Mouse (Mus musculus) hindbrain, embryonic 15.5 days (tissue): Measurements from ENCODE around the gene Zxdc. TPM values are rescaled to one million over a fixed set of nuclear protein-coding genes. Genes with fewer than 3 reads are reported as not detected.

Experiments used
- ATAC-seq: fragments of 200-750 bp; cut with Nextera tagmentation; 2 replicates; pipeline ENCODE4 v1.8.0; 2017; ENCODE audit warnings: low read depth, moderate number of reproducible peaks, moderate TSS enrichment; ENCODE audit not compliant: low FRiP score
- H3K27ac ChIP-seq: fragments of 300-500 bp; sonication (generic); replicated peaks from 2 replicates; pipeline ENCODE4 v1.5.1; 2015; ENCODE audit warnings: mild to moderate bottlenecking, inconsistent platforms
- H3K27me3 ChIP-seq: fragments of 300-500 bp; sonication (generic); 2 replicates; pipeline ENCODE4 v1.6.1; 2015; ENCODE audit warnings: control low read depth, inconsistent platforms
- H3K36me3 ChIP-seq: fragments of 300-500 bp; sonication (generic); 2 replicates; pipeline ENCODE4 v1.6.1; 2015; ENCODE audit warnings: control low read depth, inconsistent platforms
- H3K4me1 ChIP-seq: fragments of 300-500 bp; sonication (generic); replicated peaks from 2 replicates; pipeline ENCODE4 v1.6.1; 2015; ENCODE audit warnings: control low read depth, inconsistent platforms
- H3K4me2 ChIP-seq: fragments of 300-500 bp; sonication (generic); 2 replicates; pipeline ENCODE4 v1.6.1; 2015; ENCODE audit warnings: moderate library complexity, mild to moderate bottlenecking, inconsistent platforms
- H3K4me3 ChIP-seq: fragments of 300-500 bp; sonication (generic); 2 replicates; pipeline ENCODE4 v1.5.1; 2015; ENCODE audit warnings: mild to moderate bottlenecking, inconsistent platforms
- H3K9ac ChIP-seq: fragments of 300-500 bp; sonication (generic); 2 replicates; pipeline ENCODE4 v1.6.1; 2015; ENCODE audit warnings: inconsistent platforms
- H3K9me3 ChIP-seq: fragments of 300-500 bp; sonication (generic); 2 replicates; pipeline ENCODE4 v1.6.1; 2016; ENCODE audit warnings: control low read depth, inconsistent platforms
- WGBS: fragments of 180-500 bp; shearing (Covaris S2); methylation state at CpG from one replicate; pipeline ENCODE4 v1.1.7; 2015; 5-methylcytosine and 5-hydroxymethylcytosine counted together
- polyA plus RNA-seq: library from polyadenylated mRNA; unstranded; fragments of >200 nt; fragmentation: Nextera tagmentation; extraction: Ambion mirVana; gene quantifications from 2 replicates; pipeline ENCODE4 v1.2.1, GENCODE M21; 2015

Zxdc gene
- polyA plus RNA-seq, 1 experiment from 2014 or later: 11.2 TPM

- Histone ChIP-seq H3K9me3 (no peaks in the 10 kb centered on the region), H3K9ac (no peak overlapping the region), H3K4me2 (no peak overlapping the region), H3K4me3 (no peak overlapping the region), H3K27me3 (no peaks in the 10 kb centered on the region), H3K27ac (no peak overlapping the region), H3K36me3 (no peaks in the 10 kb centered on the region), H3K4me1 (no peaks in the 10 kb centered on the region)
- WGBS: 76% methylated on average over 3 of the region's 3 CpGs
- peak; percentile 55 for ATAC-seq
Observed at GRCm38 (mm10) chr6:90434687-90435086, 65.4 kb downstream of the Zxdc start.

- WGBS: 23% methylated on average over 11 of the region's 11 CpGs
- no peaks in the 10 kb centered on the region for H3K27me3 ChIP-seq
- H3K4me1 ChIP-seq: no peaks in the 10 kb centered on the region
- H3K4me3 ChIP-seq: no peak overlapping the region
- no peaks in the 10 kb centered on the region for H3K9me3 ChIP-seq
- no peak overlapping the region for H3K27ac ChIP-seq
- H3K9ac ChIP-seq: no peak overlapping the region
- no peak overlapping the region for H3K4me2 ChIP-seq
- peak; percentile 51; the same call in 1 of the 2 replicates for ATAC-seq
- no peaks in the 10 kb centered on the region for H3K36me3 ChIP-seq
Observed at GRCm38 (mm10) chr6:90435195-90435618, 65.9 kb downstream of the Zxdc start.

- H3K4me2 ChIP-seq: no peak overlapping the region
- H3K9me3 ChIP-seq: no peaks in the 10 kb centered on the region
- H3K4me3 ChIP-seq: no peak overlapping the region
- WGBS: 83% methylated on average over 10 of the region's 10 CpGs
- no peaks in the 10 kb centered on the region for H3K36me3 ChIP-seq
- H3K27me3 ChIP-seq: no peaks in the 10 kb centered on the region
- H3K27ac ChIP-seq: no peak overlapping the region
- no peak for ATAC-seq
- H3K4me1 ChIP-seq: no peaks in the 10 kb centered on the region
- H3K9ac ChIP-seq: no peak overlapping the region
Observed at GRCm38 (mm10) chr6:90436192-90436907, 67.1 kb downstream of the Zxdc start.

GRCm38 (mm10) chr6:90437041-90437440 is 67.7 kb downstream of the Zxdc start:
- Histone ChIP-seq H3K4me2 (no peak overlapping the region), H3K27me3 (no peaks in the 10 kb centered on the region), H3K9me3 (no peaks in the 10 kb centered on the region), H3K4me3 (no peak overlapping the region), H3K27ac (no peak overlapping the region), H3K9ac (no peak overlapping the region), H3K4me1 (no peaks in the 10 kb centered on the region), H3K36me3 (no peaks in the 10 kb centered on the region)
- whole genome bisulfite sequencing: 100% methylated on average over 3 of the region's 3 CpGs
- no peak for ATAC-seq

- ATAC-seq: peak; percentile 87; the same call in 1 of the 2 replicates
- 23% methylated on average over 4 of the region's 4 CpGs for WGBS
- Histone ChIP-seq H3K9me3 (no peaks in the 10 kb centered on the region), H3K4me2 (no peak overlapping the region), H3K9ac (no peak overlapping the region), H3K4me1 (peaks cover 11% of the 10 kb centered on the region), H3K36me3 (no peaks in the 10 kb centered on the region), H3K27ac (peak overlapping the region; percentile 64), H3K4me3 (no peak overlapping the region), H3K27me3 (no peaks in the 10 kb centered on the region)
Observed at GRCm38 (mm10) chr6:90446883-90447282, 77.6 kb downstream of the Zxdc start.

- Histone ChIP-seq H3K4me3 (no peak overlapping the region), H3K9ac (no peak overlapping the region), H3K27ac (no peak overlapping the region), H3K27me3 (no peaks in the 10 kb centered on the region), H3K9me3 (no peaks in the 10 kb centered on the region), H3K36me3 (no peaks in the 10 kb centered on the region), H3K4me2 (no peak overlapping the region), H3K4me1 (peaks cover 11% of the 10 kb centered on the region)
- 43% methylated on average over 7 of the region's 7 CpGs for WGBS
- ATAC-seq: no peak
Observed at GRCm38 (mm10) chr6:90450179-90450578, 80.9 kb downstream of the Zxdc start.

- no peak overlapping the region for H3K27ac ChIP-seq
- peak; percentile 65 for ATAC-seq
- no peak overlapping the region for H3K4me2 ChIP-seq
- no peak overlapping the region for H3K9ac ChIP-seq
- no peaks in the 10 kb centered on the region for H3K36me3 ChIP-seq
- WGBS: 67% methylated on average over 5 of the region's 5 CpGs
- H3K4me1 ChIP-seq: peaks cover 11% of the 10 kb centered on the region
- no peaks in the 10 kb centered on the region for H3K27me3 ChIP-seq
- no peak overlapping the region for H3K4me3 ChIP-seq
- no peaks in the 10 kb centered on the region for H3K9me3 ChIP-seq
Observed at GRCm38 (mm10) chr6:90450697-90451096, 81.4 kb downstream of the Zxdc start.

GRCm38 (mm10) chr6:90451512-90451911 is 82.2 kb downstream of the Zxdc start:
- WGBS: 90% methylated on average over 5 of the region's 5 CpGs
- peaks cover 11% of the 10 kb centered on the region for H3K4me1 ChIP-seq
- ATAC-seq: no peak
- H3K4me3 ChIP-seq: no peak overlapping the region
- no peaks in the 10 kb centered on the region for H3K9me3 ChIP-seq
- H3K36me3 ChIP-seq: no peaks in the 10 kb centered on the region
- H3K27me3 ChIP-seq: no peaks in the 10 kb centered on the region
- no peak overlapping the region for H3K9ac ChIP-seq
- no peak overlapping the region for H3K27ac ChIP-seq
- H3K4me2 ChIP-seq: no peak overlapping the region

- Histone ChIP-seq H3K27ac (no peak overlapping the region), H3K27me3 (no peaks in the 10 kb centered on the region), H3K4me1 (peaks cover 7% of the 10 kb centered on the region; the same call in 1 of the 2 replicates), H3K9ac (no peak overlapping the region), H3K4me2 (no peak overlapping the region), H3K9me3 (no peaks in the 10 kb centered on the region), H3K36me3 (no peaks in the 10 kb centered on the region), H3K4me3 (no peak overlapping the region)
- no peak for ATAC-seq
Observed at GRCm38 (mm10) chr6:90452603-90453002, 83.3 kb downstream of the Zxdc start.

Other genes starting within 250 kb of the Zxdc start
- 0.05 TPM in 2 replicates for gene Vmn1r51, start 246.9 kb upstream of the Zxdc start, polyA plus RNA-seq
- not detected in 2 replicates for gene Vmn1r52, start 194.7 kb upstream of the Zxdc start, polyA plus RNA-seq
- gene V1ra8, start 166.7 kb upstream of the Zxdc start, polyA plus RNA-seq: not detected in 2 replicates
- gene Vmn1r53, start 145.1 kb upstream of the Zxdc start, polyA plus RNA-seq: not detected in 2 replicates
- not detected in 2 replicates for gene Vmn1r54, start 123.2 kb upstream of the Zxdc start, polyA plus RNA-seq
- gene BC048671, start 68.3 kb upstream of the Zxdc start, polyA plus RNA-seq: not detected in 2 replicates
- 0.12 TPM in 1 of 2 replicates, not detected in the other for gene Chst13, start 44.3 kb upstream of the Zxdc start, polyA plus RNA-seq
- not detected in 2 replicates for gene Uroc1, start 36.2 kb upstream of the Zxdc start, polyA plus RNA-seq
- 6.7 and 7.2 TPM in 2 replicates for gene Cfap100, start 59.3 kb downstream of the Zxdc start, polyA plus RNA-seq
- 17.3 and 20.0 TPM in 2 replicates for gene Klf15, start 93.1 kb downstream of the Zxdc start, polyA plus RNA-seq
- gene Aldh1l1, start 116.9 kb downstream of the Zxdc start, polyA plus RNA-seq: 65.8 and 81.7 TPM in 2 replicates
- 7.6 and 8.5 TPM in 2 replicates for gene Slc41a3, start 235.2 kb downstream of the Zxdc start, polyA plus RNA-seq